Mouse (Mus musculus) gastrocnemius, adult 18-20 months (tissue): ENCODE results near the gene Hist1h3e. TPM values are rescaled to one million over a fixed set of nuclear protein-coding genes. Genes with fewer than 3 reads are reported as not detected.

Source experiments
- DNase-seq: peaks from one replicate; pipeline ENCODE4 v3.0.0; 2021; ENCODE audit warnings: low spot score
- microRNA-seq: library from miRNA; unstranded; fragments of <30 nt; microRNA quantifications from one replicate; pipeline ENCODE4 v1.2.0, GENCODE M21; 2021
- total RNA-seq, 2 experiments: library from RNA; stranded (reverse); gene quantifications; 2 replicates each; pipeline ENCODE4 v1.2.3; 2021

Hist1h3e gene
- total RNA-seq, 2 experiments from 2014 or later = 11.6 to 12.3 TPM

DNA sequence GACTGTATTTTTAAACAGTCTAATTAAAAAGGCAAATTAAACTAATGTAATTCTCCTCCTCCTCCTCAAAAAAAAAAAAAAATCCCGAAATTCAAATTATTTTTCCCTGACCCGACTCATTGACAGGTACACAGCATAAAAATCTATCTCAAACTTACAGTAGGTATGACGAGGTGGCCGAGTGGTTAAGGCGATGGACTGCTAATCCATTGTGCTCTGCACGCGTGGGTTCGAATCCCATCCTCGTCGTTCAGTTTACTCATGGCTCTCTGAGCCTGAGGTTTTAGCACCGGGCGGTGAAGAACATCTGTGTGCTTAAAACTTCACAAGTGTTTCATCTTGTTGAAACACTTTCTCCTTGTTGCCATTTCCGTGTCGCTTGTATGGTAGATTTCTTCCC is 40.5 kb downstream of the Hist1h3e start:
- DNase-seq = peak; percentile 74

DNA sequence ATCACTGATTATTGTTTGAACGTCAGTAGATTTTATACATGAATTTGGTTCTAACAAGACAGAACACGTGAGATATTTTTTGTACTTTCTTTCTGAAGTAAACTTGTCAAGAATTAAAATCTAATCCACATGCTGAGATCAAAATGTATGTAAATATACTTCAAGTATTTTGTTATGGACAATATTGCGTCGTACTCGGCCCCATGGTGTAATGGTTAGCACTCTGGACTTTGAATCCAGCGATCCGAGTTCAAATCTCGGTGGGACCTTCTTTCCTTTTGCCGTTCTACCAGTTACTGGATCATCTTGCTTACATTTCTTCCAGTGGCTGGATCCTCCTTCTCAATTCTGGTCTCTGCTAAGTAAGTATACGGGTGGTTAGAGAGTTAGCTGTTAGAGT is 42.8 kb downstream of the Hist1h3e start:
- peak; percentile 84 for DNase-seq

DNA sequence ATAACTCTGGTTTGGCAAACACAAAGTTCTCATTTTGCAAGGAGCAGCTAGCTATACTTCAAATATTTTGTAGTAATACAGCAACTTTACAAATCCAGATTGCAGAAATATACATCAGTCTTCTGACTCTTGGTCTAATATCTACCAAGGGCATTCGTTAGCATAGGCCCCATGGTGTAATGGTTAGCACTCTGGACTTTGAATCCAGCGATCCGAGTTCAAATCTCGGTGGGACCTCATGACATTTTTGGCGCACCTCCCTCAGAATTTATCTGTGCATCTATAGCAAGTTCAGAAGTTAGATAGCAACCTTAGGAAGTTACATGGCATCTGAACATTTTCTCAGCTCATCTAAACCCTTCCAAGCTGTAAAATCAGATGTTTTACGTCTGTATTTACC is 43.3 kb downstream of the Hist1h3e start:
- DNase-seq = peak; percentile 83

DNA sequence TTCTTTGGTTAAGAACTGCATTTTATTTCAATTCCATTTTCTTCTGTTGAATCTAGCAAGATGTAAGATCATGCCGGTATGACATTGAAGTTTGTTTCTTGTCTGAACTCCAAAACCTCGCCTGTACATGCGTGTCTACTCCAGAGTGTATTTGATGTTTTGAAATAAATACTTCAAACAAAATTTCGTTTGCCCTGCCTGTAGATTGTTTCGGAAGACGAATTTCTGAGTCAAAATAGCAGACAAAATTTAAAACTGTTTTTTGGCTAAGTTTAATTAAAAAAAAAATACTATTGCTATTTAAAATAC is 43.9 kb downstream of the Hist1h3e start:
- DNase-seq = no peak

DNA sequence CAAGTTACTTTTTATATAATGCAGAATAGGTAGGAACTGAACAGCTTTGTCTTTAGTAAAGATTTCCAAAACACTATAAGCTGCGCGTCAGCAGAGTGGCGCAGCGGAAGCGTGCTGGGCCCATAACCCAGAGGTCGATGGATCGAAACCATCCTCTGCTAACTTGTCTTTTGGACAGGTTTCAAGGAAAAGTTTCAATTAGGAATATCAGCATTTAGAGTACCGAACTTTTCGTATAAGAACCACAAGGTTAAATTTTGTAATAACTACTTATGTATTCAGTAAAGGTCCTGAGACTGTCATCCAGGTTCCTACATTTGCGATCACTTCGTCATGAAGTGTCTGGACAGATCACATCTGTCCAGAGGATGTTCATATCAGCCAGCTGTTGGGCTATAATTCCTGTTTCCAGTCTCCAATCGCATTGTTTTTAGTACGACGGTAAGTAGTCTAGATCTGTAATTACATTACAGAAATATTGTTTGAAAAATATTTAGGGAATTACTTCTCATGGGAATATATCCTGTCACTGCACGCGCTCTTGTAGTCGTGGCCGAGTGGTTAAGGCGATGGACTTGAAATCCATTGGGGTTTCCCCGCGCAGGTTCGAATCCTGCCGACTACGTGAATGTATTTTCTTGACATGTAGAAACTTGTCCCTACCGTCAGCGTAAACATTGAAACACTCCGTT is 44.4 kb downstream of the Hist1h3e start:
- peak; percentile 90 for DNase-seq

DNA sequence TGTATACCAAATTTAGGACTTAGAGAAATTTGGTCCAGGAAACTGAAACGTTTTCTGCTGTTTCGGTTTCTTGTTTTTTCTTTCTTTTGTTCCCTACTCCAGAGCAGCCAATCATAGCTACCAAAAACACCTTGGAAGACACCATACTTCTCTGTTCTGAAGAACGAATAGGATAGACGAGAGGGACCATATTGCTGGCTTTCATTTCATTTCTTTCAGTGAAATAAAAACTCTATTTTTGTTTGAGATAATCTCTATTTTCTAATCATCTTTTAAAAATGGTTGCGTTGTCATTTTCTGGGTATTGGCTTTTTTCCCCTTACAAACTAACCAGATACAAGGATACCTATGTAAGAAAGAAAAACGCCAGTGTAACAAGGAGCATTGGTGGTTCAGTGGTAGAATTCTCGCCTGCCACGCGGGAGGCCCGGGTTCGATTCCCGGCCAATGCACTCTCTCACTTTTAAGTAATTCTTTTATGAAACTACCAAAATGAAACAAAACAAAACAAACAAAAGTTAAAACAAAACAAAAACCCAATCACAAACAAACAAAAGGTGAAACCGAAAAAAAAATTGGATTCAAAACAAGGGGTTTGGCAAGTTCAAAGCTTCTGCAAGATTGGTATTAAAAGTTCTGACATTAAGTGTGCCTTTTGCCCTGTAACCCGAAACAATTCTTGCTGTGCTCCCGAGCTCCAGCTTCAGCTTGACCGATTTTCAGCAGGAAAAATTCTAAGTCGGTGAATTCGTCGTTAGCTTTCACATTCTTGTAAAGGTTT is 45.2 kb downstream of the Hist1h3e start:
- DNase-seq = peak; percentile 68

DNA sequence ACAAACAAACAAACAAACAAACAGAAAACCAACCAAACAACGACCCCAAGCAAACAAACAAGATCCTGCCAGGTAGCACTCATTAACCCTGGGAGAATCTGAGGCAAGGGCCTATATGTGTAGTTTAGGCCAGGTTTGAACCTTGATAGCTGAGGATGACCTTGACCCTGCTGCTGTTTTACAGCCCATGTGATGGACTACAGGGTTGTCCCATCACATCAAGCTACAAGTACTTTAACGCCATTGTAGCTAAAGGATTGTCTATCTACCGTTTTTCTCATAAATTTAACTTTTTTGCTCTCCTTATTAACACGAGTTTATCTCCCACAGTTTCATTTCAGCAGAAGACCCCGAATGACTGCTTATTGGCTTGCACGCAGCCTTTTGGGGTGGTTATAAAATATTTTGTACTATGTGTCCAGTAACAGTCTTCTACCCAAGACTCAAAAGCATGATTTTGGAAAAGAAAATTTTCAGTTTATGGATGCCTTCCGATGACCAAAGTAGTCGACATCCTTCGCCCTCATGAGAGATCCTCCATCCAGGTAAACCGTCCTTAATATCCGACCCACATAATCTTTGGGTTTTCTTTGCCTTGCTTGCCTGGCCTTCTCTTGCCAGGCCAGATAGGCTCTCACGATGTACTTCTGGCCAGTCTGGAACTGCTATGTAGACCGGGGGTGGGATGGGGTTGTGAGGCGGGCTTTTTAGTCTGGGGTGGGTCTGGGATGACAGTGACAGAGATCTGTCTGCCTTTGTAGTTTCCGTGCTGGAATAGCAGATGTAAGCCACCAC is 46.1 kb downstream of the Hist1h3e start:
- no peak for DNase-seq

DNA sequence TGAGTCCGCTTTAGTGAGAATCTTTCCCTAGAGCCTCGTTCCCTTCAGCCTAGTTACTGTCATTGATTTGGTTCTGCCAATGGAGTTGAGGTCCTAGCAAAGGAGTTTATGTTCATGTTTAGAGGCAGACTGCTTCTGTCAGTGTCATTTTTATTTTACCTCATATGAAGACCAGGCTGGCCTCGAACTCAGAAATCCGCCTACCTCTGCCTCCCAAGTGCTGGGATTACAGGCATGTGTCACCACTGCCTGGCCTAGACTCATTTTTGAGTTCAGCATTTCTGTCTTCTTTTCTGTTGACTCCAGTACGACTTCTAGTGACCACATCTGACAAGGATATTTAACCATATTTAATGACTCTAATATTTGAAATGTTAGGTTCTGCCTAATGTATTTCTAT is 46.9 kb downstream of the Hist1h3e start:
- no peak for DNase-seq

DNA sequence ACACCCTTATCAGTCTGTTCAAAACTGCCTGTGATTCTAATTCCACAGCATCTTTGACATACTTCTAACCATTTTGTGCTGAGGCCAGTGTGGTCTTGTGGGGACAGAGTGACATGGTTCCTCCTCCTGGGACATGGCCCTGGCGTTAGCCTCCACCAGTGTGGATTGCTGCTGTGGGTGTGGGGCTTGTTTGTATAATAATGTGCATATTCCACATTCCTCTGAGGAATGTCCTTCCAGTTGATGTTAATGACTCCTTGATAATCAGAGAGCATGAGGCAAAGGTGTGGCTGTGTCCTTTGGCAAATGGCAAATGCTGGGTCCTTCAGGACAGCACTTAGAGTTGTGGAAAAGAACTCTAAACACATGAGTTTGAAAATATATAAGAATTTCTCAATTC is 48.7 kb downstream of the Hist1h3e start:
- DNase-seq = no peak

Small RNA genes lying within 50 kb of the gene (microRNA-seq; reads per million reads assigned to microRNA genes)
- gene Gm44297 = not detected
- gene Gm44359 = not detected
- gene Gm44394 = not detected
- gene n-TStga1 = not detected

Other genes with a start within 250 kb of the Hist1h3e start
- gene Zfp322a, start 193.2 kb downstream of the Hist1h3e start, total RNA-seq = 10 to 100 TPM in 1 of 2 experiments, 1 to 10 TPM in 1; 9.9 to 11.7 TPM
- 1 to 10 TPM; 3.8 to 4.2 TPM for gene Abt1, start 138.5 kb downstream of the Hist1h3e start, total RNA-seq
- gene Btn1a1, start 96.5 kb downstream of the Hist1h3e start, total RNA-seq = not detected
- gene Btn2a2, start 73.5 kb downstream of the Hist1h3e start, total RNA-seq = not detected
- gene Hist1h4h, start 31.3 kb downstream of the Hist1h3e start, total RNA-seq = 100 to 1,000 TPM; 149 to 163 TPM
- 1 to 10 TPM in 1 of 2 experiments, under 1 TPM in 1; 0.73 to 1.9 TPM for gene Hist1h2af, start 28.5 kb downstream of the Hist1h3e start, total RNA-seq
- gene Hist1h3g, start 26.9 kb downstream of the Hist1h3e start, total RNA-seq = under 1 TPM; 0.55 to 0.57 TPM
- gene Hist1h2bh, start 19.0 kb downstream of the Hist1h3e start, total RNA-seq = 1 to 10 TPM; 1.0 to 1.1 TPM
- 1 to 10 TPM; 3.0 to 4.8 TPM for gene Hist1h3f, start 18.3 kb downstream of the Hist1h3e start, total RNA-seq
- gene Hist1h4f, start 10.7 kb downstream of the Hist1h3e start, total RNA-seq = 10 to 100 TPM in 1 of 2 experiments, 1 to 10 TPM in 1; 8.3 to 12.3 TPM
- gene Hist1h1d, start 9.1 kb downstream of the Hist1h3e start, total RNA-seq = under 1 TPM; 0.83 to 0.89 TPM
- gene Hist1h2ae, start 8.9 kb upstream of the Hist1h3e start, total RNA-seq = under 1 TPM; 0.41 to 0.85 TPM
- gene Hist1h2bg, start 9.0 kb upstream of the Hist1h3e start, total RNA-seq = 1 to 10 TPM; 2.2 to 3.7 TPM
- gene Hist1h2bf, start 11.8 kb upstream of the Hist1h3e start, total RNA-seq = 1 to 10 TPM; 1.3 to 5.3 TPM
- gene Hist1h2ad, start 12.0 kb upstream of the Hist1h3e start, total RNA-seq = 1 to 10 TPM in 1 of 2 experiments, under 1 TPM in 1; 0.80 to 1.7 TPM
- 1 to 10 TPM; 3.2 to 3.7 TPM for gene Hist1h3d, start 13.4 kb upstream of the Hist1h3e start, total RNA-seq
- 10 to 100 TPM; 33.6 to 46.4 TPM for gene Hist1h4d, start 19.2 kb upstream of the Hist1h3e start, total RNA-seq
- gene Hist1h2be, start 58.8 kb upstream of the Hist1h3e start, total RNA-seq = 10 to 100 TPM; 13.2 to 15.7 TPM
- 10 to 100 TPM; 31.1 to 41.1 TPM for gene Hist1h1e, start 60.2 kb upstream of the Hist1h3e start, total RNA-seq
- 1 to 10 TPM in 1 of 2 experiments, under 1 TPM in 1; 0.68 to 1.3 TPM for gene Hist1h2ac, start 121.6 kb upstream of the Hist1h3e start, total RNA-seq
- gene Hist1h2bc, start 121.8 kb upstream of the Hist1h3e start, total RNA-seq = 10 to 100 TPM; 66.4 to 69.8 TPM
- not detected for gene Hist1h1t, start 133.4 kb upstream of the Hist1h3e start, total RNA-seq
- 10 to 100 TPM; 57.1 to 66.2 TPM for gene Hist1h4c, start 136.1 kb upstream of the Hist1h3e start, total RNA-seq
- gene Hfe, start 148.5 kb upstream of the Hist1h3e start, total RNA-seq = 10 to 100 TPM; 25.6 to 25.7 TPM
- gene Hist1h1c, start 176.4 kb upstream of the Hist1h3e start, total RNA-seq = 100 to 1,000 TPM; 157 to 219 TPM
- gene Hist1h3c, start 183.2 kb upstream of the Hist1h3e start, total RNA-seq = not detected
- gene Hist1h2bb, start 184.4 kb upstream of the Hist1h3e start, total RNA-seq = 1 to 10 TPM; 1.3 to 1.4 TPM
- gene Hist1h2ab, start 188.8 kb upstream of the Hist1h3e start, total RNA-seq = under 1 TPM in 1 of 2 experiments, not detected in 1; 0.82 TPM
- 1 to 10 TPM in 1 of 2 experiments, not detected in 1; 1.3 TPM for gene Hist1h3b, start 189.9 kb upstream of the Hist1h3e start, total RNA-seq
- 1 to 10 TPM; 1.6 to 1.9 TPM for gene Hist1h4b, start 194.6 kb upstream of the Hist1h3e start, total RNA-seq
- gene Hist1h4a, start 198.9 kb upstream of the Hist1h3e start, total RNA-seq = 1 to 10 TPM in 1 of 2 experiments, under 1 TPM in 1; 0.89 to 2.8 TPM
- gene Hist1h3a, start 200.0 kb upstream of the Hist1h3e start, total RNA-seq = 1 to 10 TPM; 5.1 to 5.3 TPM
- gene Hist1h1a, start 201.3 kb upstream of the Hist1h3e start, total RNA-seq = under 1 TPM; 0.66 to 0.76 TPM
- not detected for gene Trim38, start 207.5 kb upstream of the Hist1h3e start, total RNA-seq
- gene Slc17a2, start 244.6 kb upstream of the Hist1h3e start, total RNA-seq = not detected